Mouse (Mus musculus): ENCODE data around the gene Ccni. TPM values are rescaled to one million over a fixed set of nuclear protein-coding genes. Genes with fewer than 3 reads are reported as not detected.

Gene Ccni
- total RNA-seq, 2 experiments from 2014 or later, result 261 to 273 TPM

DNA sequence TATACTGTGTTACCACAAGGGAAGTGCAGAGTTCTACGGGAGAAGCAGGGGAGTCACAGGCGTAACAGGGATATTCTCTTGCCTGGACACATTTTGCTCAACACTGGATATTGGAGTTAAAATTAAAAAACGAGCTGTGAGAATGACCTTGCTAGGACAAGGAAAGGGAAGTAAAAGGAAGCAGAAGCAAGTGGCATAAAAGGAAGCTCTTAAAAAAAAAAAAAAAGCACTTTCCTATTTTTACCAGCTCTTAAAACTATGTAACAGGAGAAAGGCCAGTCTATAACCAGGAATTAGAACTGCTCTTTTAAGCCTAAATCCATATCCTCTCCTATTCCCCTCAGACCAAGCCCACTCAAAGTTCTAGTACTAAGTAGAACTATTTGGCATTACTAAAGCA lies 8.1 kb downstream of the Ccni start:
- no peak for DNase-seq

DNA sequence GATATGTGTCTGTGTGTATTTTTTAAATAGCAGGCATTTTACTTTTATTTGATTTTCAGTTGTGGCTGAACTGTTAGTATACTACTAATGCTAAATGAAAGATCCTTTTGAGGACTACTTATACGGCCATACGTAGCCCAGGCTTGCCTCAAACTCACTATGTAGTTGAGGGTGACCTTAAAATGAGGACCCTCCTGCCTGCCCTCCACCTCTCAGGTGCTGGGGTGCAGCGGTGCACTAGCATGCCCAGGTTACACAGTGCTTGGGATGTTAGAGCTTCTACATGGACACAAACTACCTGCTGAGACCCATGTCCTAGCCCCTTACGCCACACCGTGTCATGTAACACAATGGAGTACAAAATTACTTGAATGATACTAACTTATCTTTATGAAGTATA lies 15.9 kb downstream of the Ccni start:
- DNase-seq, result no peak

DNA sequence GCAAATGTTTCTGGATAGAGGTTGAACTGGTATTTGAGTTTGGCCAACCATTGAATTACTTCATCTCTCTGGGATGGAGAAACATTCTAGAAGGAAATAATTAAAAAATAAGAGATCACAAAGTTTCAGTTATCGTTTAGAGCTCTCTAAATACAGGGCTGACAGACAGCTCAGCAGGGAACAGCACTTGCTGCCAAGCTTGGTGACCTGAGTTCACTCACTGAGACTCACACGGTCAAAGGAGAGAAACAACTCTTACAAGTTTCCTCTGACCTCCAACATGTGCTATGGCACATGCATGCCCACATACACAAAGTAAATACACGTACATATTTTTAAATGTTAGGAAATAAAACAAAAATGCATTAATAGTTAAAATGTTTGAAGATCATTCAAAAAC lies 16.7 kb downstream of the Ccni start:
- no peak for DNase-seq

GRCm38 (mm10) chr5:93184548-93184947 lies 21.7 kb downstream of the Ccni start:
- no peak for DNase-seq

DNA sequence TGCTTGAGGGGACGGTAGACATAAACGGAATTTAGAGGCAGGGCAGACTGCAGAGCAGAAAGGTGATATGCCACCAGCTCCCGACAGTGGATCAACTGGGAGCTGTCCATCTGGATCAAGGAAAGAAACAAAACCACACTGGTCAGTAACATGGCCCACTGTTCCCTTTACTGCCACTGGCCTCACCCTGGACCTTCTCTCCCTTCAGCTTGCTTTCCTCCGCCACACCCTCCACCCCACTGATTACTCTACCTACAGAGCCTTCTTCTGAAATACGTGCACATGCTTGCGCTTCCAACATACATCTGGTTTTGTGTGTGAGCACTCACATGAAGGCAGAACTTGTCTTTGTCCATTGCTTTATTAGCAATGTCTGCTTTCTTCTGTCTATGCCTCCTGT lies 23.0 kb downstream of the Ccni start:
- no peak for DNase-seq

DNA sequence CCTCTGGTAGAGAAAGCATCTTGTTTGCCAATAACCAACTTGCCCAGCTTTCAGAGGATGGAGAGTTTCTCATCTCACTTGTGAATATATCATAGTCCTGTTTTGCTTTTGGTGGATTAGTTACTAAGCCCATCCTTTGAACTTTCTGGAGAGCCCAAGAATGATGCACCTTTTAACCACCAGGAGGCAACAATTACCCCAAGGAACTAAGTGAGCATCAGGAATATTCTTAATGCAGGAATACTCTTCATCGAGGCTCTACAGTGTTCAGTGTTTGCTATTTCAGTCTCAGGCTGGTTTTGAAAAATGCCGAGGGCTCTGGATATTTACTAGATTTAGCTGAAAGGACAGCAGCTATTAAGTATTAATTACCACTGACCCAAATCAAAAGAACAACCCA lies 26.0 kb downstream of the Ccni start:
- DNase-seq, result no peak

DNA sequence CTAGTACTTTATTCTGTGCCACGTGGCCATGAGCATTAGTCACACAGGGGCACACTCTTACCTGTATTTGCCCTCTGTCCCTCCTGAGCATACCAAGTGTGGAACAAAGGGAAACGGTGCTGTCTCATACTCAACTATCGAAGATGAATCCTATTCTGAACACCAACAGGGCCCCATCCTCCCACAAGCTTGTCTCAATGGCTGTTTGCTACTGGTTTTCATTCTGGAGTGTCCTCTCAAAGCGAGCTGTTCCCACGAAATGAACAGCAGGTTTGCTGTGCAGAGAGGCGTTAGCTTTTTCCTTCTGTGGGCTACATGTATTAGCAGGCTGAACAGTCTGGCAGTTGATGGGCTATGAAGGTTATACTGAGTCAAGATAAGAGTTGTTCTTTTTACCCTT lies 27.7 kb downstream of the Ccni start:
- DNase-seq, result peak; percentile 26 to 34

GRCm38 (mm10) chr5:93174675-93175074 lies 31.6 kb downstream of the Ccni start:
- DNase-seq, result no peak

DNA sequence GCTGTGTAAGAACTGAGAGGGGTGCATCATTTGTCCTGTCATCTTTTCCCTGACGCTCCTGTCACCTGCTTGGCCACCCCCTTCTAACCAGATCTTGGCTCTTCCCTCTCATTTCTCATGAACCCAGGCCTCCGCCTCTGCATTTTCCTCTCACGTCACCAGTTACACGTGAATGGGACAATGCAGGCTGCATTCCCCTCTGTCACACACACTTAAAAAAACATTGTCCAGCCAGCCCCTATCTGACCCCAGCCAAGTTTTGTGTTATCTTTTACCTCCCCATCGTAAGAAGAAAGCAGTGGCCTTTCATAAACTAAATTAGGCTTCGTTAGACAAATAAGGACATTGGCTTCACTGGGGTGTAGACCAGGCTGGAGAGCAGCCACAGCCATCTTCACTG lies 33.8 kb downstream of the Ccni start:
- no peak for DNase-seq

DNA sequence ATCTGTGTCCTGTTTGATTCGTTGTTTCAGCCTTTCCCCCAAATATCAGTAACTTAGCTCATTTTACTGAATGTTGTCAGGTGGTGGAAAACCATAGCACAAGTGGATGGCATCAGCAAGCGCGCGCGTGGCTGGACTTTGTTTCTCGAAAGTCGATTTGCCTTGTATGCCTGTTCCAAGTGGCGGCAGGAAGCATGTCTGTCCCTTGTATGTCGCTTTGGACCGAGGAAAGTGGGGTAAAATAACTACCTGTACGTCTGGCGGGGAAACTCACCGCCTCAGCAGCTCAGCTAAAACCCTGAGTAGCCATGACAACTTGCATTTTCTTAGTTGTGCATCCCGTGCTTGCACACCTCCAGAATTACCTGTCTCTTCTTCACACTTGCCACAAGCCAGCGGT lies 34.9 kb downstream of the Ccni start:
- DNase-seq, result no peak

DNA sequence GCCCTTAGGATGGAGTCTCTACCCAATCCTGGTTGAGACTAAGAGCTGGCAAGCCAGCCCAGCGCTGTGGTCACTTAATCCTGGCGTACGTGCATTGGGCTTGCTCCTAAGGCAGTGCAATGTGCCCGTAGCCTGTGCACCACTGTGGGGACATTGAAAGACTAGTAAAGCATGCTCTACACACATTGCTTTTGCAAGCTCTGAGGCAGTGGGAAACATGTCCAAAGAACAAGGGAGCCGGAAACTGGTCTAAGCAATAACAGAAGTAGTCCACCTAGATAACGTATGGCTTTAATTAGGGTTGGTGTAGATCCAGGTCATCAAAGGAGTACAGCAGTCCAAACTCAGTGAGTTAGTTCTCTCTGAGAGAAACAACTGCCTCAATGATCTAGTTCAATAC lies 37.6 kb downstream of the Ccni start:
- no peak for DNase-seq

DNA sequence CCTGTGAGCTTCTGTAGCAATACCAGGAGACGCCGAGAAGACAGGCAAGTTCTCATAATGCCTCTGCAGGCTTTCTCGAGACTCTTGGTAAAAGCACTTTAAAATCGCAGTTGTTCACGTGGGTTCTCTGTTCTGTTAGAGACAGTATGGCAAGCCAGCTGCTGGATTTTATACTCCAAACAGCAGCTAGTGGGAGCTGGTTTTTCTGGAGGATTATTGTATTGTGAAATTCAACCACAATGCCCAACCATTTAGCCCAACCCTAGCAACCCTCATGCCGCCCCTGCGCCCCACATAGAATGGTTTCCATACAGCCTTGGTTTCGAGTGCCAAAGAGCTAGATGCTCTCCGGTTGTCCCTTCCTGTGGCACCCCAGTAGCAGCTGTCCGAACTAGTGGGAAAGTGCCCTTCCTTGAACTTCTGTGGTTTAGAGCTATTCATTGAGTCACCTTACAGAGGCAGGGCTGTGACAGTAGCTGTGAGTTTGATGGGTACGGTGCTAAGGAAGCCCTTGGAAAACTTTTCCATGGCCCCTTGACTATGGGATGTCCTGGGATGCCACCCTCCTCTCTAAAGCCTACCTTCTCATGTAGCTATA lies 38.3 kb downstream of the Ccni start:
- no peak for DNase-seq

- DNase-seq, result no peak
Observed at GRCm38 (mm10) chr5:93163541-93163940, 42.8 kb downstream of the Ccni start.

DNA sequence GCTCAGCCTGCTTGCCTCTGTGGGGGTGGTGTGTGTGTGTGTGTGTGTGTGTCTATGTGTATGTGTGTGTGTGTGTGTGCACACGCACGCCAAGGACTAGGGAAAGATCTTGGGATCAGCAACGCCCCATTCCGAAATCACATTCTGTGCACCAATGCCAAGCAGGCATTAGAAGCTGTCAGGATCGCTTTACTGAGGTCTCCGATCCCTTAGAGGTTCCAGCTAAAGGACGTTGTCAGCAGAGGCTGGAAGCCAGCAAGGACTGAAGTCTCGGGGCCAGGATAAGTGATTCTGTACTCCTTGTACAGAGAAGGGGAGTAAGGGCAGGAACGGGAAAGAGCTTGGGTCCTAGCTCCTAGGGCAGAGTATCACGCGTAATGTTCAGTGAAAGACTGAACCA lies 51.9 kb downstream of the Ccni start:
- no peak for DNase-seq

DNA sequence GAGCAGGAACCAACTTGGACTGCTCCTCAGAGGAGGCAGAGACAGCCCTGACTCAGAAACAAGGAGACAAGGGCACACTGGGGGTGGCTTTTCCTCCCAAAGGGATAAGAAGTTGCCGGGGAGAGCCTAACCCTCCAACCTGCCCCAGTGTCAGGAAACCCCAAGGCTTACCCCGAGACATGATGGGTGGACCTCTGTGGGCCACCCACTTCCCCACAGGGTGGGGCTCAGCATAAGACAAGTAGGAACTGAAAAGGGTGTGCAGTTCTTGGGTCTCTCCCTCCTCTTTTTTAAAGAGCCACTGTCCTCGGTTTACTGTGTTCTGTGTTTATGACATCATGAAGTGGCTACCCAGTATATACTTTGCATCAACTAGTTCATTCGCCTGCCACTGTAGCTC lies 53.8 kb downstream of the Ccni start:
- DNase-seq, result no peak

- DNase-seq, result no peak
Observed at GRCm38 (mm10) chr5:93151985-93152384, 54.3 kb downstream of the Ccni start.

GRCm38 (mm10) chr5:93149969-93150777 lies 56.1 kb downstream of the Ccni start:
- no peak for DNase-seq

DNA sequence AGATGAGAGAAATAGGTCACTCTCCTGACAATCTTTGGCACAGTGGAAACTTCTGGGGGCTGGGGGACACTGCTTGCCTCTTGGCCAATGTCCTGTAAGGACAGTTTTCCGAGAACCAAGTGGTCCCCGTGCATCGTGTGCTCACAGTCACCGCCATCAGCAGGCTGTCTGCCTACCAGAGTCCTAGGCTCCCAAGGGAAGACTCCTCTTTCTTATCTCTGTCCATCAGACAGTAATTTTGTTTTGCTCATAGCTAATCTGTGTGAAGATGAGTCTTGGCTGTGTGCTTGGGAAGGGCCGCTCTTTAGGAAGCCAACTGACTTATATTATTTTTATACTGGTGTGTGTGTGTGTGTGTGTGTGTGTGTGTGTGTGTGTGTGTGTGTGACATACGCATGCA lies 60.8 kb downstream of the Ccni start:
- no peak for DNase-seq

DNA sequence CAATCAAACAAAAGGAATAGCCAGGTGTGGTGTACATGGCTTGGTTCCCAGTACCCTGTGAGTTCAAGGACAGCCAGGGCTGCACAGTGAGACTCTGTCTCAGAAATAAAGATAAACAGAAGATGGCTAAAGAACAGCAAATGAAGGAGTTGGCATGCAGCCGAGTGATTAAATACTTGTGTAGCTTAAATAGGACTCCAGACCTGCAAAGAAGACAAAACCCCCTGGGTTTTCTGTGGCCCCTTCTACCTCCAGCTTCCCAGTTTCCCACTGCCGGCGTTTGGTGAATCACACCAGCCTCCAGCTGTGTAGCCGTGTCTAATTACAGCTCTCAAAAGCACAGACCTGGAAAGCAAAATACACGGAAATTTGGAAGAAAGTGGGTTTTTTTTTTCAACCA lies 61.4 kb downstream of the Ccni start:
- no peak for DNase-seq

- no peak for DNase-seq
Observed at GRCm38 (mm10) chr5:93143360-93144091, 62.8 kb downstream of the Ccni start.

- DNase-seq, result no peak
Observed at GRCm38 (mm10) chr5:93140747-93141146, 65.5 kb downstream of the Ccni start.

- DNase-seq, result no peak
Observed at GRCm38 (mm10) chr5:93139350-93139749, 66.9 kb downstream of the Ccni start.

DNA sequence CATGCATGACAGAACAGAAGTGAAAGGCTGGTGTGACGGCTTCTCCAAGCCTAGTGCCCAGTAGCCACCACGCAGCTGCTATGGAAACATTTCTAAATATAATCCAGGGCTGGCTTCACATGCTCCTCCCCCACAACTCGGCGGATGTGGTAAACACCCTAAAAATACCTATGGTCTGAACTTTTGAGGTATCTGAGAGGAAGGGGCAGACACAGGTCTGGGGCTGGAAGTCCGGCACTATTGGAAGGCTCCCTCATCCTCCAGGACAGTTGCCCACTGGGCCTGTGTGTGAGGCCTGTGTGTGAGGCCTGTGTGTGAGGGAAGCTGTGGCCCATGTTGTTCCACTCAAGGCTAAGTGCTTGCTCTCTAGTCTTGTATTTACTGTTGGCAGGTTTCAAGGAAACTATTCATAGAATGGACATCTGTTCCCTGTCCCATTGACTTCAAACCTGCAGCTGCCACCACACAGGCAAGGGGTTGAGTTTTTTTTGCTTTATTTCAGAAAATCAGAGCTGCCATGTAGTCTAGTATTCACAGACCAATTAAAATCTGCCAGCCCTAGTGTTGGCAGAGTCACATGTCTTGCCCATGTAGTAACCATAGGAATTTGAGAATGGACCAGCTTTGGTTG lies 69.2 kb downstream of the Ccni start:
- no peak for DNase-seq

All from layer of hippocampus, postnatal 36 days (tissue).